Mouse (Mus musculus) olfactory bulb, adult 2 months (tissue): ENCODE data around the gene Patz1.

ENCODE experiments used
- CTCF ChIP-seq: fragments of 200-500 bp; IDR thresholded peaks from 2 replicates; pipeline ENCODE4 v1.5.1; 2012; ENCODE audit warnings: low read depth, mild to moderate bottlenecking, low read length, moderate library complexity; ENCODE audit not compliant: insufficient read depth
- POLR2A ChIP-seq: fragments of 200-500 bp; IDR thresholded peaks from 2 replicates; pipeline ENCODE4 v1.6.1; 2012; ENCODE audit warnings: mild to moderate bottlenecking, low read depth, low read length, moderate library complexity; ENCODE audit not compliant: insufficient read depth

- TF ChIP-seq CTCF (no peak), POLR2A (no peak)
Observed at GRCm38 (mm10) chr11:3269241-3269640, 19.4 kb upstream of the Patz1 start.
